Comparison of ENCODE assay signal across 8 mouse cellular contexts in genomic region chr19:28834798-28835499, GRCm38 (mm10). TPM values are rescaled to one million over a fixed set of nuclear protein-coding genes. Genes with fewer than 3 reads are reported as not detected.
DNase-seq lines count a peak whose midpoint lies in the region; ATAC-seq lines count a peak whose summit lies in the region.

Slc1a1 (plus strand) TSS chr19:28835049.

- H3K9ac ChIP-seq in hindbrain, embryonic 15.5 days: peak within 1 kb of the TSS; percentile 66
- peak within 1 kb of the TSS; percentile 65 for H3K9ac ChIP-seq in lung, embryonic 16.5 days (ENCODE audit: low read length)

- peak within 1 kb of the TSS; percentile 84 for H3K27ac ChIP-seq in hindbrain, embryonic 15.5 days (replicated peaks)
- H3K27ac ChIP-seq in lung, embryonic 16.5 days (ENCODE audit: low read length): no peak within 1 kb of the TSS

- no peaks in the 10 kb centered on the region for H3K27me3 ChIP-seq in hindbrain, embryonic 15.5 days
- H3K27me3 ChIP-seq in lung, embryonic 16.5 days (ENCODE audit: control insufficient read depth, insufficient read depth, low read depth, low read length): peaks cover 3% of the 10 kb centered on the region; the same call in 1 of the 2 replicates

- DNase-seq in ZHBTc4 (ENCODE audit: low read depth, low spot score): peak; percentile 86
- DNase-seq in cerebellum, adult 9-11 months: peak; percentile 81
- peak; percentile 54 to 79 for DNase-seq in frontal cortex, postnatal 10 days (ENCODE audit: low spot score in 2 of 2)
- peak; percentile 74 to 75 for DNase-seq in layer of hippocampus, postnatal 25 days (ENCODE audit: extremely low spot score in 1 of 2, low spot score in 1 of 2)
- DNase-seq in retina, postnatal 1 day: peak; percentile 83
- no peak for DNase-seq in c-Kit-positive CD71-positive TER-119-positive erythroid progenitor cells, embryonic 14.5 days (ENCODE audit: low spot score)

- peak; percentile 94 for ATAC-seq in hindbrain, embryonic 15.5 days (ENCODE audit: low FRiP score, low read depth)
- ATAC-seq in lung, embryonic 16.5 days (ENCODE audit: low read depth): peak; percentile 49

- under 1% methylated on average over 68 of the region's 68 CpGs for WGBS in hindbrain, embryonic 15.5 days
- under 1% methylated on average over 68 of the region's 68 CpGs for WGBS in lung, embryonic 16.5 days

- peak within 1 kb of the TSS; percentile 68 for H3K4me2 ChIP-seq in hindbrain, embryonic 15.5 days
- H3K4me2 ChIP-seq in lung, embryonic 16.5 days (ENCODE audit: low read depth, low read length): peak within 1 kb of the TSS; percentile 99

- H3K36me3 ChIP-seq in hindbrain, embryonic 15.5 days: no peaks in the 10 kb centered on the region
- H3K36me3 ChIP-seq in lung, embryonic 16.5 days (ENCODE audit: control insufficient read depth, insufficient read depth, low read length): no peaks in the 10 kb centered on the region

- peaks cover 18% of the 10 kb centered on the region for H3K4me1 ChIP-seq in hindbrain, embryonic 15.5 days (replicated peaks)
- H3K4me1 ChIP-seq in lung, embryonic 16.5 days (replicated peaks; ENCODE audit: control insufficient read depth, insufficient read depth, low read length): peaks cover 5% of the 10 kb centered on the region; the same call in 1 of the 2 replicates

- no peaks in the 10 kb centered on the region for H3K9me3 ChIP-seq in hindbrain, embryonic 15.5 days
- H3K9me3 ChIP-seq in lung, embryonic 16.5 days (ENCODE audit: control insufficient read depth, low read length): peaks cover 4% of the 10 kb centered on the region; the same call in 1 of the 2 replicates

- H3K4me3 ChIP-seq in hindbrain, embryonic 15.5 days: peak within 1 kb of the TSS; percentile 60
- H3K4me3 ChIP-seq in lung, embryonic 16.5 days (ENCODE audit: low read length): peak within 1 kb of the TSS; percentile 66

RNA-seq across cellular contexts. Expression of gene Slc1a1, which starts in this region (rescaled TPM):
- 37.8 and 44.5 TPM in 2 replicates for polyA plus RNA-seq in hindbrain, embryonic 15.5 days (2015; fragmentation: Nextera tagmentation; extraction: Ambion mirVana)
- total RNA-seq in layer of hippocampus, postnatal 25 days (2021): 100 to 1,000 TPM; 141 to 153 TPM
- polyA plus RNA-seq in lung, embryonic 16.5 days (2015; fragmentation: Nextera tagmentation; extraction: Ambion mirVana): 4.8 TPM in 2 replicates
